Comparison of ENCODE assay signal across 9 mouse cellular contexts in the genomic region with DNA sequence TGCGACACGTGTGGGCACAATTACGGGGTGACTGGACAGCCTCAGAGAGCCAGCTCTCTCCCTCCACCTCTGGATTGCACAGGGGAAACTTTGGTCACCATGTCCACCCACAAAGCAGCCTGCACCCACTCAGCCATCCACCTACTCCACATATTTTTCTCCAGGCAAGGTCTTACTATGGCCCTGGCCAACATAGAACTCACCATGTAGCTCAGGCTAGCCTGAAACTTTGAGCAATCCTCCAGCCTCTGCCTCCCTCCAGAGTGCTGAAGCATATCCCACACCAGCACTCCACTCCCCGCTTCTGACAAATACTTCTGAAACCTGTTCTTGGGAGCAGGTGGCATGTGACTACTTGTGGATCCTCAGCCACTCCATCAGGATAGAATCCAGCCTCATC. TPM values are rescaled to one million over a fixed set of nuclear protein-coding genes. Genes with fewer than 3 reads are reported as not detected.
DNase-seq lines count a peak whose midpoint lies in the region; ATAC-seq and TF ChIP-seq lines count a peak whose summit lies in the region.
"Had no signal": no experiment of that assay in that cellular context is flagged by ENCODE, and none has a peak within 500 bp of the region (broad histone marks: within the 10 kb centered on the region; RNA-seq: fewer than 3 reads in every experiment).

No protein-coding gene starts in this region.

- H3K9ac ChIP-seq in intestine, embryonic 14.5 days (ENCODE audit: low read length), result no peak overlapping the region
- no peak overlapping the region for H3K9ac ChIP-seq in midbrain, embryonic 15.5 days

- peak overlapping the region; percentile 54 for H3K27ac ChIP-seq in kidney, adult 2 months (ENCODE audit: insufficient read depth, low read depth, low read length)
- H3K27ac ChIP-seq in cortical plate, adult 2 months (ENCODE audit: insufficient read depth, low read length), result no peak overlapping the region
- H3K27ac ChIP-seq in intestine, embryonic 14.5 days (ENCODE audit: low read depth), result no peak overlapping the region
- H3K27ac ChIP-seq in midbrain, embryonic 15.5 days, result no peak overlapping the region

- TF ChIP-seq POLR2A in kidney, adult 2 months (IDR thresholded peaks at IDR 0.05; ENCODE audit: low read depth, low read length), result no peak
- no peak for TF ChIP-seq POLR2A in cortical plate, adult 2 months (IDR thresholded peaks at IDR 0.05; ENCODE audit: extremely low read depth, insufficient read depth, low read length)

- ATAC-seq in intestine, embryonic 14.5 days (replicated peaks; ENCODE audit: low FRiP score, low TSS enrichment, low read depth), result no peak
- no peak for ATAC-seq in midbrain, embryonic 15.5 days (replicated peaks)
- ATAC-seq: Patski had no signal

- H3K9me3 ChIP-seq in intestine, embryonic 14.5 days (ENCODE audit: control insufficient read depth, low read length), result no peaks in the 10 kb centered on the region
- no peaks in the 10 kb centered on the region for H3K9me3 ChIP-seq in midbrain, embryonic 15.5 days

- no peak for TF ChIP-seq CTCF in kidney, adult 2 months (conservative IDR thresholded peaks at IDR 0.05; ENCODE audit: insufficient read depth, insufficient read length, low read depth, low read length)
- TF ChIP-seq CTCF in cortical plate, adult 2 months (IDR thresholded peaks at IDR 0.05; ENCODE audit: extremely low read depth, insufficient read depth, low read length), result no peak

- H3K36me3 ChIP-seq in kidney, adult 2 months (ENCODE audit: control insufficient read depth, insufficient read depth, low read length), result no peaks in the 10 kb centered on the region; the same call in 1 of the 2 replicates
- no peaks in the 10 kb centered on the region for H3K36me3 ChIP-seq in intestine, embryonic 14.5 days (ENCODE audit: control insufficient read depth, insufficient read depth, low read length)
- no peaks in the 10 kb centered on the region for H3K36me3 ChIP-seq in midbrain, embryonic 15.5 days (replicated peaks)

- H3K27me3 ChIP-seq in kidney, adult 2 months (replicated peaks; ENCODE audit: control insufficient read depth, insufficient read depth, low read length), result no peaks in the 10 kb centered on the region
- no peaks in the 10 kb centered on the region for H3K27me3 ChIP-seq in intestine, embryonic 14.5 days (replicated peaks; ENCODE audit: control insufficient read depth, insufficient read depth, low read length)
- no peaks in the 10 kb centered on the region for H3K27me3 ChIP-seq in midbrain, embryonic 15.5 days (replicated peaks)
- H3K27me3 ChIP-seq: Patski had no signal

- peak overlapping the region; percentile 80 for H3K4me2 ChIP-seq in intestine, embryonic 14.5 days (ENCODE audit: low read length)
- H3K4me2 ChIP-seq in midbrain, embryonic 15.5 days, result peak overlapping the region; percentile 87

- DNase-seq in kidney, adult 2 months, result no peak
- DNase-seq in kidney, adult 11 months, result no peak
- DNase-seq in intestine, embryonic 14.5 days (ENCODE audit: low spot score), result no peak
- no peak for DNase-seq in cerebellum, adult 9-10 months
- no peak for DNase-seq in embryo, embryonic 11 days
- no peak for DNase-seq in urinary bladder, postnatal 4 days (ENCODE audit: low spot score in 2 of 2)

- peak overlapping the region; percentile 86 for H3K4me3 ChIP-seq in kidney, adult 2 months (ENCODE audit: insufficient read depth, low read depth, low read length)
- peak overlapping the region; percentile 96 for H3K4me3 ChIP-seq in cortical plate, adult 2 months (ENCODE audit: insufficient read depth, low read length)
- H3K4me3 ChIP-seq in intestine, embryonic 14.5 days (ENCODE audit: low read depth, low read length), result peak overlapping the region; percentile 77
- peak overlapping the region; percentile 92 for H3K4me3 ChIP-seq in midbrain, embryonic 15.5 days

- H3K4me1 ChIP-seq in kidney, adult 2 months (ENCODE audit: control insufficient read depth, insufficient read depth, low read length), result peaks cover 34% of the 10 kb centered on the region; the same call in 1 of the 2 replicates
- peaks cover 4% of the 10 kb centered on the region for H3K4me1 ChIP-seq in cortical plate, adult 2 months (ENCODE audit: control insufficient read depth, insufficient read depth, low read length)
- H3K4me1 ChIP-seq in intestine, embryonic 14.5 days (replicated peaks; ENCODE audit: control insufficient read depth, insufficient read depth, low read length), result peaks cover 16% of the 10 kb centered on the region
- peaks cover 60% of the 10 kb centered on the region for H3K4me1 ChIP-seq in midbrain, embryonic 15.5 days

- WGBS in kidney, adult 2 months, result 45% methylated on average over 4 of the region's 4 CpGs
- 77% methylated on average over 4 of the region's 4 CpGs for WGBS in intestine, embryonic 14.5 days
- 65% methylated on average over 4 of the region's 4 CpGs for WGBS in midbrain, embryonic 15.5 days

RNA-seq across cellular contexts. Expression of a gene that starts 1.9 kb away (rescaled TPM):
- 151 and 179 TPM in 2 replicates for polyA plus RNA-seq in kidney, adult 2 months (2012; rRNA removed)
- 33.2 and 35.1 TPM in 2 replicates for polyA plus RNA-seq in cortical plate, adult 2 months (2012; rRNA removed)
- 20.6 and 41.9 TPM in 2 replicates for polyA plus RNA-seq in intestine, embryonic 14.5 days (2014; fragmentation: Nextera tagmentation; extraction: Ambion mirVana)
- 69.9 and 74.4 TPM in 2 replicates for polyA plus RNA-seq in midbrain, embryonic 15.5 days (2015; fragmentation: Nextera tagmentation; extraction: Ambion mirVana)
